Mouse (Mus musculus) embryonic facial prominence, embryonic 11.5 days (tissue): ENCODE measurements around the gene Olfr1181. TPM values are rescaled to one million over a fixed set of nuclear protein-coding genes. Genes with fewer than 3 reads are reported as not detected.
"Not testable (repeated sequence)": the region's sequence is repeated elsewhere in the genome, so short reads cannot be mapped to it uniquely, and the experiment has no call there.

Experiments used
- ATAC-seq: fragments of 200-750 bp; cut with Nextera tagmentation; replicated peaks from 2 replicates; pipeline ENCODE4 v1.8.0; 2017; ENCODE audit warnings: low read depth; ENCODE audit not compliant: insufficient number of reproducible peaks, low FRiP score, low TSS enrichment
- DNase-seq: peaks from one replicate; pipeline ENCODE4 v3.0.0-alpha.2; 2015; ENCODE audit warnings: low spot score
- H3K27ac ChIP-seq: fragments of 300-500 bp; sonication (generic); replicated peaks from 2 replicates; pipeline ENCODE4 v1.5.1; 2014; ENCODE audit warnings: mild to moderate bottlenecking, low read depth, low read length, control low read depth
- H3K27me3 ChIP-seq: fragments of 300-500 bp; sonication (generic); 2 replicates; pipeline ENCODE4 v1.6.1; 2014; ENCODE audit warnings: mild to moderate bottlenecking, low read length, moderate library complexity, mixed read lengths; ENCODE audit not compliant: control insufficient read depth, insufficient read depth
- H3K36me3 ChIP-seq: fragments of 300-500 bp; sonication (generic); replicated peaks from 2 replicates; pipeline ENCODE4 v1.6.1; 2014; ENCODE audit warnings: low read depth, mild to moderate bottlenecking, low read length, moderate library complexity, mixed read lengths; ENCODE audit not compliant: control insufficient read depth, insufficient read depth
- H3K4me1 ChIP-seq: fragments of 300-500 bp; sonication (generic); 2 replicates; pipeline ENCODE4 v1.6.1; 2014; ENCODE audit warnings: low read length, mixed read lengths; ENCODE audit not compliant: control insufficient read depth, insufficient read depth
- H3K4me2 ChIP-seq: fragments of 300-500 bp; sonication (generic); 2 replicates; pipeline ENCODE4 v1.6.1; 2014; ENCODE audit warnings: low read depth, mild to moderate bottlenecking, control low read depth, low read length, moderate library complexity
- H3K4me3 ChIP-seq: fragments of 300-500 bp; sonication (generic); 2 replicates; pipeline ENCODE4 v1.5.1; 2014; ENCODE audit warnings: low read depth, low read length, control low read depth
- H3K9ac ChIP-seq: fragments of 300-500 bp; sonication (generic); replicated peaks from 2 replicates; pipeline ENCODE4 v1.6.1; 2014; ENCODE audit warnings: mild to moderate bottlenecking, control low read depth, low read length
- H3K9me3 ChIP-seq: fragments of 300-500 bp; sonication (generic); replicated peaks from 2 replicates; pipeline ENCODE4 v1.6.1; 2016; ENCODE audit warnings: mild to moderate bottlenecking, low read length, inconsistent platforms, mixed read lengths; ENCODE audit not compliant: control insufficient read depth
- WGBS: fragments of 180-500 bp; shearing (Covaris S2); extraction: QIAGEN DNeasy Blood & Tissue Kit; methylation state at CpG from one replicate; pipeline ENCODE4 v1.1.7; 2014; 5-methylcytosine and 5-hydroxymethylcytosine counted together
- polyA plus RNA-seq: library from polyadenylated mRNA; unstranded; fragments of >200 nt; fragmentation: Nextera tagmentation; extraction: Ambion mirVana; gene quantifications from 2 replicates; pipeline ENCODE4 v1.2.1, GENCODE M21; 2014

Gene Olfr1181
- polyA plus RNA-seq = not detected in 2 replicates

GRCm38 (mm10) chr2:88426071-88426470 is at the start of gene Olfr1181:
Olfr1181 (minus strand) TSS chr2:88426171.
- no peaks in the 10 kb centered on the region for H3K27me3 ChIP-seq
- DNase-seq (no peak), ATAC-seq (no peak)
- H3K36me3 ChIP-seq = no peaks in the 10 kb centered on the region
- H3K9me3 ChIP-seq = no peaks in the 10 kb centered on the region
- 85% methylated on average over 1 of the region's 1 CpGs for WGBS
- no peak within 1 kb of the TSS for H3K4me2 ChIP-seq
- no peak within 1 kb of the TSS for H3K27ac ChIP-seq
- H3K9ac ChIP-seq = no peak within 1 kb of the TSS
- H3K4me1 ChIP-seq = no peaks in the 10 kb centered on the region
- no peak within 1 kb of the TSS for H3K4me3 ChIP-seq

GRCm38 (mm10) chr2:88454567-88454966 is 28.6 kb upstream of the Olfr1181 start, which contains the start of gene Olfr1183:
Olfr1183 (plus strand) TSS chr2:88454867.
- H3K4me1 ChIP-seq, H3K36me3 ChIP-seq, H3K27ac ChIP-seq, H3K4me3 ChIP-seq, H3K9me3 ChIP-seq, DNase-seq, H3K27me3 ChIP-seq, H3K9ac ChIP-seq, ATAC-seq, H3K4me2 ChIP-seq: not testable (repeated sequence)
- WGBS = 85% methylated on average over 1 of the region's 1 CpGs

GRCm38 (mm10) chr2:88449031-88449430 is 23.1 kb upstream of the Olfr1181 start, which contains the start of gene Gm13757:
Gm13757 (minus strand) TSS chr2:88449131.
- Histone ChIP-seq H3K9ac (no peak within 1 kb of the TSS), H3K4me3 (no peak within 1 kb of the TSS), H3K4me1 (no peaks in the 10 kb centered on the region), H3K9me3 (no peaks in the 10 kb centered on the region), H3K4me2 (no peak within 1 kb of the TSS), H3K27ac (no peak within 1 kb of the TSS), H3K36me3 (no peaks in the 10 kb centered on the region), H3K27me3 (no peaks in the 10 kb centered on the region)
- DNase-seq (no peak), ATAC-seq (no peak)
- 92% methylated on average over 1 of the region's 1 CpGs for WGBS

GRCm38 (mm10) chr2:88419051-88419450 is 6.9 kb downstream of the Olfr1181 start, which contains the start of gene Olfr1180:
Olfr1180 (minus strand) TSS chr2:88419151.
- no peak within 1 kb of the TSS for H3K9ac ChIP-seq
- H3K4me3 ChIP-seq = no peak within 1 kb of the TSS
- no peaks in the 10 kb centered on the region for H3K9me3 ChIP-seq
- H3K36me3 ChIP-seq = no peaks in the 10 kb centered on the region
- ATAC-seq (no peak), DNase-seq (no peak)
- no peaks in the 10 kb centered on the region for H3K27me3 ChIP-seq
- 79% methylated on average over 2 of the region's 2 CpGs for WGBS
- no peak within 1 kb of the TSS for H3K27ac ChIP-seq
- H3K4me1 ChIP-seq = no peaks in the 10 kb centered on the region
- no peak within 1 kb of the TSS for H3K4me2 ChIP-seq

GRCm38 (mm10) chr2:88406353-88406752 is 19.6 kb downstream of the Olfr1181 start, which contains the start of gene Olfr1179:
Olfr1179 (minus strand) TSS chr2:88406453.
- ATAC-seq (no peak), DNase-seq (no peak)
- Histone ChIP-seq H3K36me3 (no peaks in the 10 kb centered on the region), H3K9me3 (no peaks in the 10 kb centered on the region), H3K9ac (no peak within 1 kb of the TSS), H3K27me3 (no peaks in the 10 kb centered on the region), H3K27ac (no peak within 1 kb of the TSS), H3K4me3 (no peak within 1 kb of the TSS), H3K4me2 (no peak within 1 kb of the TSS), H3K4me1 (no peaks in the 10 kb centered on the region)
- WGBS = 78% methylated on average over 3 of the region's 3 CpGs

GRCm38 (mm10) chr2:88386762-88387161 is 39.2 kb downstream of the Olfr1181 start, which contains the start of gene Olfr1178:
Olfr1178 (plus strand) TSS chr2:88387062.
- ATAC-seq = no peak
- WGBS = 89% methylated on average over 1 of the region's 1 CpGs
- H3K9me3 ChIP-seq = no peaks in the 10 kb centered on the region
- no peak within 1 kb of the TSS for H3K4me2 ChIP-seq
- H3K27me3 ChIP-seq = no peaks in the 10 kb centered on the region
- no peak within 1 kb of the TSS for H3K27ac ChIP-seq
- no peak within 1 kb of the TSS for H3K4me3 ChIP-seq
- DNase-seq = no peak
- no peaks in the 10 kb centered on the region for H3K36me3 ChIP-seq
- H3K4me1 ChIP-seq = no peaks in the 10 kb centered on the region
- no peak within 1 kb of the TSS for H3K9ac ChIP-seq

Other genes starting within 250 kb of the Olfr1181 start
- not detected in 2 replicates for gene Olfr1168, start 244.3 kb downstream of the Olfr1181 start, polyA plus RNA-seq
- not detected in 2 replicates for gene Olfr1170, start 197.8 kb downstream of the Olfr1181 start, polyA plus RNA-seq
- gene Olfr1173, start 146.3 kb downstream of the Olfr1181 start, polyA plus RNA-seq = not detected in 2 replicates
- gene Olfr1174-ps, start 111.0 kb downstream of the Olfr1181 start, polyA plus RNA-seq = not detected in 2 replicates
- not detected in 2 replicates for gene Olfr1175-ps, start 99.0 kb downstream of the Olfr1181 start, polyA plus RNA-seq
- gene Olfr1176, start 89.5 kb downstream of the Olfr1181 start, polyA plus RNA-seq = not detected in 2 replicates
- gene Olfr1177-ps, start 79.7 kb downstream of the Olfr1181 start, polyA plus RNA-seq = not detected in 2 replicates
- gene Olfr1178, start 39.1 kb downstream of the Olfr1181 start, polyA plus RNA-seq = not detected in 2 replicates
- not detected in 2 replicates for gene Olfr1179, start 19.7 kb downstream of the Olfr1181 start, polyA plus RNA-seq
- gene Olfr1180, start 7.0 kb downstream of the Olfr1181 start, polyA plus RNA-seq = not detected in 2 replicates
- not detected in 2 replicates for gene Gm13757, start 23.0 kb upstream of the Olfr1181 start, polyA plus RNA-seq
- gene Olfr1183, start 28.7 kb upstream of the Olfr1181 start, polyA plus RNA-seq = not detected in 2 replicates
- gene Olfr1184, start 57.4 kb upstream of the Olfr1181 start, polyA plus RNA-seq = not detected in 2 replicates
- not detected in 2 replicates for gene Olfr1185-ps1, start 67.1 kb upstream of the Olfr1181 start, polyA plus RNA-seq
- not detected in 2 replicates for gene Olfr1186, start 92.4 kb upstream of the Olfr1181 start, polyA plus RNA-seq
- not detected in 2 replicates for gene Olfr1188, start 130.8 kb upstream of the Olfr1181 start, polyA plus RNA-seq
- not detected in 2 replicates for gene Olfr1189, start 160.3 kb upstream of the Olfr1181 start, polyA plus RNA-seq
- not detected in 2 replicates for gene Olfr1191-ps1, start 214.4 kb upstream of the Olfr1181 start, polyA plus RNA-seq
- gene Olfr1192-ps1, start 222.3 kb upstream of the Olfr1181 start, polyA plus RNA-seq = not detected in 2 replicates
- not detected in 2 replicates for gene Olfr1193, start 249.5 kb upstream of the Olfr1181 start, polyA plus RNA-seq